Mouse (Mus musculus) embryonic fibroblast, embryonic 13.5 days (primary cell): ENCODE results near the gene Aldh1l2. TPM values are rescaled to one million over a fixed set of nuclear protein-coding genes. Genes with fewer than 3 reads are reported as not detected.

Experiments
- H3K27ac ChIP-seq: 2 replicates; pipeline ENCODE4 v1.5.1; 2012; ENCODE audit warnings: low read length, control low read depth, inconsistent platforms; ENCODE audit not compliant: insufficient read depth
- H3K4me1 ChIP-seq: 2 replicates; pipeline ENCODE4 v1.6.1; 2011; ENCODE audit warnings: low read length; ENCODE audit not compliant: control insufficient read depth, insufficient read depth
- H3K4me3 ChIP-seq: 2 replicates; pipeline ENCODE4 v1.5.1; 2011; ENCODE audit warnings: mild to moderate bottlenecking, control low read depth, low read length; ENCODE audit not compliant: insufficient read depth
- CTCF ChIP-seq: IDR thresholded peaks from 2 replicates; pipeline ENCODE4 v1.5.1; 2011; ENCODE audit warnings: mild to moderate bottlenecking, control low read depth, low read length, moderate library complexity, borderline replicate concordance; ENCODE audit not compliant: insufficient read depth
- POLR2A ChIP-seq: IDR thresholded peaks from 2 replicates; pipeline ENCODE4 v1.6.1; 2011; ENCODE audit warnings: low read depth, mild to moderate bottlenecking, control low read depth, low read length, moderate library complexity
- polyA plus RNA-seq: library from polyadenylated mRNA; stranded (reverse); fragments of >200 nt; gene quantifications from 2 replicates; pipeline ENCODE4 v1.2.4, GENCODE M21; 2011; ENCODE audit warnings: low read depth; ENCODE audit not compliant: missing spikeins, insufficient read length

Gene Aldh1l2
- polyA plus RNA-seq, 1 experiment, result 113 TPM

DNA sequence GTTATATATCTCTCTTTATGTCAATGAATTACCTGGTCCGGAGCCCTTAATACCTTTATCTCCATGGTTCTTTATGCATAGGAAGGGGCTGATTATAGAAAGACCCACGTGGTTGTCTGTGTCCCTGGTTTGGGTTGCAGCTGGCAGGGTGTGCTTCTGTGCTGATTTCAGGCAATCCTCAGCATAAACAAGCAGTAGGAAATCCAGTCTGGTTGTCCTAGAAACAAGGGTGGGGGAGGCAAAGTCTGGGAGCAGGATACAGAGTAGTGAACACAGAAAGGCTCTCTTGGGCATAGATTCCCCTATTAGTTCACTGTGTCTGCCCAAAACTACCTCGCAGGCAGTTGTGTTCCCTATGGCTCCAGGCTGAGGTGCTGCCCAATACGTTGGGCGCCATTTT lies 56.7 kb downstream of the Aldh1l2 start:
- Histone ChIP-seq H3K27ac (no peak overlapping the region), H3K4me3 (no peak overlapping the region), H3K4me1 (no peaks in the 10 kb centered on the region)
- TF ChIP-seq CTCF (no peak), POLR2A (no peak)

- H3K4me1 ChIP-seq, result no peaks in the 10 kb centered on the region
- TF ChIP-seq POLR2A, result no peak
- TF ChIP-seq CTCF, result no peak
- H3K4me3 ChIP-seq, result no peak overlapping the region
- H3K27ac ChIP-seq, result no peak overlapping the region
Measured at GRCm38 (mm10) chr10:83475226-83475625, 58.7 kb downstream of the Aldh1l2 start.

DNA sequence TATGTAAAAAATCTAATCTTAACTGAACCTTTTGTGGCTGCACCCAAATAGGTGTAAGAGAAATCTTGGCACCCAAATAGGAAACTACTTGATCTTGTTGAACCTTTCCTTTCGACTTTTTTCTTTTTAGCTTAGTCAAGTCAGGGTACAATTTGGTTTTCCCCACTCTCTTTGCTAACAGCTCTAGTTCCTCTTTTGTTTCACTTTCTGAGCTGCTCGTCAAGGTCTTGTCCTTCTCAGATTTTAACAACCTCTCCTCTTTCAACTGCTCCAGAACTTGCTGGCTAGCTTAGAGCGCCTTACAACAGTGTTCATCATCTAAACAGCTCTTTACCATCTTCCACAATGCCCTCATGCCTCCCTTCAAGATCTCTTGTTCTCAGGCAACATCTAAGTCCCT lies 76.4 kb downstream of the Aldh1l2 start:
- TF ChIP-seq POLR2A (no peak), CTCF (no peak)
- H3K4me3 ChIP-seq, result no peak overlapping the region
- H3K27ac ChIP-seq, result no peak overlapping the region
- H3K4me1 ChIP-seq, result no peaks in the 10 kb centered on the region

DNA sequence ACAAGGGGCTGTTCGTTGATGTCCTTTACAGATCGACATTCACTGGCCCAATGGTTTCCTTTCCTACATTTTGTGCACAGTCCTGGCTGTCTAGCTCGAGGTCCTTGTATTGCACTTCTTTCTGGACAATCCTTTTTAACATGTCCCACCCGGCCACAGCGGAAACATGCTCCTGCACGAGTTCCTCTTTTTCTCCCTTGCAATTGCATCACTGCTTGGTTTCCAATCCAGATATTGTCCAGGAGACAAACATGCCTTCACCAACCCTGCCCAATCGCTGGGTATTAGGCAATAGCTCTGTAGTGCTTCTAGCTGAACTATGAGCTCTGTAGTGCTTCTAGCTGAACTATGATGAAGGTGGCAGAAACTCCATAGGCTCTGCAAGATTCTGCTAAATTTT lies 85.4 kb downstream of the Aldh1l2 start:
- Histone ChIP-seq H3K27ac (no peak overlapping the region), H3K4me3 (no peak overlapping the region), H3K4me1 (no peaks in the 10 kb centered on the region)
- TF ChIP-seq POLR2A (no peak), CTCF (no peak)

Other genes with a start within 250 kb of the Aldh1l2 start
- gene Slc41a2, start 196.3 kb downstream of the Aldh1l2 start, polyA plus RNA-seq, result 10.1 and 15.8 TPM in 2 replicates
- gene D10Wsu102e, start 173.9 kb downstream of the Aldh1l2 start, polyA plus RNA-seq, result 1.1 TPM in 2 replicates
- 51.6 and 60.8 TPM in 2 replicates for gene Washc4, start 9.6 kb upstream of the Aldh1l2 start, polyA plus RNA-seq
- 30.5 and 31.1 TPM in 2 replicates for gene Appl2, start 114.6 kb upstream of the Aldh1l2 start, polyA plus RNA-seq
- gene 1500009L16Rik, start 188.7 kb upstream of the Aldh1l2 start, polyA plus RNA-seq, result 12.9 and 21.5 TPM in 2 replicates